Mouse (Mus musculus) limb, embryonic 15.5 days (tissue): ENCODE measurements around the gene Ehmt1. TPM values are rescaled to one million over a fixed set of nuclear protein-coding genes. Genes with fewer than 3 reads are reported as not detected.
A peak's percentile ranks its signal among the peaks of the same experiment; 100 is the strongest.

ENCODE experiments used
- ATAC-seq: fragments of 200-750 bp; cut with Nextera tagmentation; 2 replicates; pipeline ENCODE4 v1.8.0; 2017; ENCODE audit warnings: low read depth, moderate TSS enrichment; ENCODE audit not compliant: insufficient number of reproducible peaks, low FRiP score, low TSS enrichment
- H3K27ac ChIP-seq: fragments of 300-500 bp; sonication (generic); 2 replicates; pipeline ENCODE4 v1.5.1; 2015; ENCODE audit warnings: moderate library complexity, mild to moderate bottlenecking, inconsistent platforms
- H3K27me3 ChIP-seq: fragments of 300-500 bp; sonication (generic); 2 replicates; pipeline ENCODE4 v1.6.1; 2015; ENCODE audit warnings: inconsistent platforms
- H3K36me3 ChIP-seq: fragments of 300-500 bp; sonication (generic); 2 replicates; pipeline ENCODE4 v1.6.1; 2015; ENCODE audit warnings: inconsistent platforms
- H3K4me1 ChIP-seq: fragments of 300-500 bp; sonication (generic); 2 replicates; pipeline ENCODE4 v1.6.1; 2015; ENCODE audit warnings: inconsistent platforms
- H3K4me2 ChIP-seq: fragments of 300-500 bp; sonication (generic); 2 replicates; pipeline ENCODE4 v1.6.1; 2015; ENCODE audit warnings: mild to moderate bottlenecking, inconsistent platforms
- H3K4me3 ChIP-seq: fragments of 300-500 bp; sonication (generic); 2 replicates; pipeline ENCODE4 v1.5.1; 2015; ENCODE audit warnings: mild to moderate bottlenecking, inconsistent platforms
- H3K9ac ChIP-seq: fragments of 300-500 bp; sonication (generic); 2 replicates; pipeline ENCODE4 v1.6.1; 2015; ENCODE audit warnings: inconsistent platforms
- H3K9me3 ChIP-seq: fragments of 300-500 bp; sonication (generic); 2 replicates; pipeline ENCODE4 v1.6.1; 2016; ENCODE audit warnings: inconsistent platforms
- WGBS: fragments of 180-500 bp; shearing (Covaris S2); methylation state at CpG from one replicate; pipeline ENCODE4 v1.1.7; 2015; 5-methylcytosine and 5-hydroxymethylcytosine counted together
- polyA plus RNA-seq: library from polyadenylated mRNA; unstranded; fragments of >200 nt; fragmentation: Nextera tagmentation; extraction: Ambion mirVana; gene quantifications from 2 replicates; pipeline ENCODE4 v1.2.1, GENCODE M21; 2015

The Ehmt1 gene
- polyA plus RNA-seq, 1 experiment from 2014 or later = 85.1 TPM

GRCm38 (mm10) chr2:24781253-24781652 is 138.2 kb downstream of the Ehmt1 start:
- Histone ChIP-seq H3K36me3 (no peaks in the 10 kb centered on the region), H3K4me2 (no peak overlapping the region), H3K4me3 (no peak overlapping the region), H3K4me1 (no peaks in the 10 kb centered on the region), H3K9me3 (no peaks in the 10 kb centered on the region), H3K27me3 (no peaks in the 10 kb centered on the region), H3K27ac (no peak overlapping the region), H3K9ac (no peak overlapping the region)
- no peak for ATAC-seq
- WGBS = 49% methylated on average over 4 of the region's 4 CpGs

DNA sequence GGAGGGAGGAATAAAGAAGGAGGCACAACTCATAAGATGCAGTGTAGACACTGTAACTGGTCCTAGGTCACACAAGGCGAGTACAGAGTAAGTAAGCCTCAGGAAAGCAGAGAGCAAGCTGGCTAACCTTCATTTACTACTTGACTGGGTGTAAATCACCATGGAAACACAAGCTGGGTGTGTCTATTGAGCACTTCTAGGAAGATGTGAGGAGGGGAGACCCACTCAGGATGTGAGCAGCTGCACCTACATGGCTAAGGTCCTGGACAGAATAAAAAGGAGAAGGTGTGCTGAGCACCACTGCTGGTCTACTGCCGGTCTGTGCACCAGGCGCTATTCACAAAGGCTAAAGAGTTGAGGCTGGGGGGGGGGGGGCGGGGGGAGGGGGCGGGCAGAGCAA is 142.6 kb downstream of the Ehmt1 start:
- Histone ChIP-seq H3K4me1 (no peaks in the 10 kb centered on the region), H3K36me3 (no peaks in the 10 kb centered on the region), H3K9ac (no peak overlapping the region), H3K4me3 (no peak overlapping the region), H3K27ac (no peak overlapping the region), H3K27me3 (no peaks in the 10 kb centered on the region), H3K4me2 (no peak overlapping the region), H3K9me3 (no peaks in the 10 kb centered on the region)
- 25% methylated on average over 4 of the region's 5 CpGs for WGBS
- ATAC-seq = no peak

DNA sequence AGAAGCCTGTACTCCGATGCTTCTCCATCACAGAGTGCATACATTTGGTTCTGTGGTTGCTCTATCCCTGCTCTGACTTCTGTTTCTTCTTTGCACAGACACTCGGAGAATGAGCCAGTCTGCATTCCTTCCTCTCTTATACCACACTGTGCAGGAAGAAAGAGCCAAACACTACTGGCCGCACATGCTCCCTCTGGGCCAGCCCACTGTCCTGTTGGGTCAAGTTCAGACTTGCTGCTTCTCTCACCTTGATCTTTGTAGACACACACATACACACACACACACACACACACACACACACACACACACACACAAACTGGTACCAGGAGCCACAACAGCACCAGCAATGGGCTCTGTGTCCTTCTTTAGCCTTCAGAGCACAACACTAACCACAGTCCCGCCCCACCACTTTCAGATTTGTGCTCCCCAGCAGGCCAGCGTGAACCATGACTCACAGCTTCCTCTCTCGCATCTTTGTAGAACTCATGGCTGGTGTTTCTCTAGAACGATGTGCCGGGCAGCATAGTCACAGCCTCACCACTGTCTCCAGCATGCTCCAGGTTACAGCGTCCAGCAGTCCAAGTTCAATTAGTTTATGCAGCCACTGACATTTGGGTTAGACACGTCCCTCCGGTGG is 143.3 kb downstream of the Ehmt1 start:
- no peaks in the 10 kb centered on the region for H3K27me3 ChIP-seq
- no peak overlapping the region for H3K4me3 ChIP-seq
- no peak overlapping the region for H3K4me2 ChIP-seq
- no peaks in the 10 kb centered on the region for H3K4me1 ChIP-seq
- no peaks in the 10 kb centered on the region for H3K36me3 ChIP-seq
- 73% methylated on average over 11 of the region's 11 CpGs for WGBS
- no peak overlapping the region for H3K27ac ChIP-seq
- ATAC-seq = no peak
- H3K9me3 ChIP-seq = no peaks in the 10 kb centered on the region
- no peak overlapping the region for H3K9ac ChIP-seq

DNA sequence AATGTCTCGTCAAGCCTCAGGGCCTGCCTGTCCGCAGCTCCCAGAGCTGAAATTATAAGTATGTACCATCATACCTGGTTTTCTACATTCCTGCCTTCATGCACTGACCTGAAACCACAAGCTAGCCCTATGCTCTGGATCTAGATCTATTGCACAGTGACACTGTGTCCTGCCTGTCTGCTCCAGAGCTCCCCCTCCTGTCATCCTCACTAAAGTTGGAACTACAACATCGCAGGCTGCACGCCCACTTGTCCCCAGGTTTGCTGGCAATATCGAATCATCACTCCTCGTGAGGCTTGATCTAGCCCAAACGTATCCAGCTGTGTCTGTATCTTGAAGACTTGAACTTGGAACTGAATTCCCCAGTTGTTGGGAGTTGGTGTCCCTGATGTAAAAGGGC is 144.6 kb downstream of the Ehmt1 start:
- whole genome bisulfite sequencing = 57% methylated on average over 7 of the region's 7 CpGs
- no peak for ATAC-seq
- Histone ChIP-seq H3K9me3 (no peaks in the 10 kb centered on the region), H3K27ac (no peak overlapping the region), H3K27me3 (no peaks in the 10 kb centered on the region), H3K36me3 (no peaks in the 10 kb centered on the region), H3K9ac (no peak overlapping the region), H3K4me1 (no peaks in the 10 kb centered on the region), H3K4me2 (no peak overlapping the region), H3K4me3 (no peak overlapping the region)

- peaks cover 3% of the 10 kb centered on the region; the same call in 1 of the 2 replicates for H3K27me3 ChIP-seq
- no peak overlapping the region for H3K4me2 ChIP-seq
- no peak for ATAC-seq
- no peaks in the 10 kb centered on the region for H3K36me3 ChIP-seq
- no peak overlapping the region for H3K27ac ChIP-seq
- no peaks in the 10 kb centered on the region for H3K9me3 ChIP-seq
- no peak overlapping the region for H3K4me3 ChIP-seq
- H3K9ac ChIP-seq = no peak overlapping the region
- H3K4me1 ChIP-seq = no peaks in the 10 kb centered on the region
- WGBS = 58% methylated on average over 4 of the region's 4 CpGs
Observed at GRCm38 (mm10) chr2:24770861-24771260, 148.6 kb downstream of the Ehmt1 start.

GRCm38 (mm10) chr2:24763115-24763557 is 156.3 kb downstream of the Ehmt1 start, which contains the start of gene Cacna1b:
TSS of gene Cacna1b (minus strand) at chr2:24763152.
- Histone ChIP-seq H3K4me1 (peaks cover 18% of the 10 kb centered on the region), H3K4me2 (peak within 1 kb of the TSS; percentile 99), H3K27me3 (peaks cover 42% of the 10 kb centered on the region), H3K9me3 (no peaks in the 10 kb centered on the region), H3K9ac (no peak within 1 kb of the TSS), H3K4me3 (peak within 1 kb of the TSS; percentile 55), H3K36me3 (no peaks in the 10 kb centered on the region), H3K27ac (no peak within 1 kb of the TSS)
- peak; percentile 79 for ATAC-seq
- WGBS = under 1% methylated on average over 37 of the region's 42 CpGs

- H3K27ac ChIP-seq = no peak overlapping the region
- peak; percentile 5; the same call in 1 of the 2 replicates for ATAC-seq
- peaks cover 18% of the 10 kb centered on the region for H3K4me1 ChIP-seq
- H3K4me3 ChIP-seq = peak overlapping the region; percentile 55
- H3K27me3 ChIP-seq = peaks cover 42% of the 10 kb centered on the region
- WGBS = under 1% methylated on average over 52 of the region's 52 CpGs
- H3K9ac ChIP-seq = no peak overlapping the region
- H3K36me3 ChIP-seq = no peaks in the 10 kb centered on the region
- peak overlapping the region; percentile 99 for H3K4me2 ChIP-seq
- no peaks in the 10 kb centered on the region for H3K9me3 ChIP-seq
Observed at GRCm38 (mm10) chr2:24762446-24762960, 156.9 kb downstream of the Ehmt1 start.

- Histone ChIP-seq H3K36me3 (no peaks in the 10 kb centered on the region), H3K4me1 (peaks cover 18% of the 10 kb centered on the region), H3K4me2 (peak overlapping the region; percentile 99), H3K27ac (no peak overlapping the region), H3K9ac (no peak overlapping the region), H3K4me3 (peak overlapping the region; percentile 55), H3K27me3 (peaks cover 42% of the 10 kb centered on the region), H3K9me3 (no peaks in the 10 kb centered on the region)
- 1% methylated on average over 35 of the region's 35 CpGs for WGBS
- ATAC-seq = peak; percentile 70
Observed at GRCm38 (mm10) chr2:24761923-24762445, 157.4 kb downstream of the Ehmt1 start.

- H3K27me3 ChIP-seq = no peaks in the 10 kb centered on the region
- no peaks in the 10 kb centered on the region for H3K9me3 ChIP-seq
- H3K36me3 ChIP-seq = no peaks in the 10 kb centered on the region
- 96% methylated on average over 1 of the region's 1 CpGs for WGBS
- H3K4me1 ChIP-seq = no peaks in the 10 kb centered on the region
- ATAC-seq = no peak
- no peak overlapping the region for H3K4me2 ChIP-seq
- no peak overlapping the region for H3K27ac ChIP-seq
- no peak overlapping the region for H3K4me3 ChIP-seq
- H3K9ac ChIP-seq = no peak overlapping the region
Observed at GRCm38 (mm10) chr2:24755276-24755675, 164.1 kb downstream of the Ehmt1 start.

DNA sequence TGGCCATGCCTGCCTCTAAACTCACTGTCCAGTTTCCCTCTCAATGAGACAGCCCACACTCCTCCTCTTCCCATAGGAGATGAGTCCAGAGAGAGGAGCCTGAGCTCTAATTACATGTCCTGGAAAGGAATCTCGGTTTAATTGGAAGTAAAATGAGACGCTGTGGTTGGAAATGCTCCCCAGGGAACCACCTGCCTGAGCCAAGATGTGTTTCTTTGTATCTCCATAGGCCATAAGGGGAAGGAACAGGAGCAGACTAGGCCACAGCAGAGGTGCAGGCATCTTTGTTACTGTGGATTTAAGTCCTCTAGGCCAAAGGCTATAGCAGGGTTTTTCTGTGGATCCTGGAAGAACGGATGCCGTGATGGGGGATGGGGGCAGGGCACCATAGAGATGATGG is 166.8 kb downstream of the Ehmt1 start:
- no peak for ATAC-seq
- no peaks in the 10 kb centered on the region for H3K27me3 ChIP-seq

DNA sequence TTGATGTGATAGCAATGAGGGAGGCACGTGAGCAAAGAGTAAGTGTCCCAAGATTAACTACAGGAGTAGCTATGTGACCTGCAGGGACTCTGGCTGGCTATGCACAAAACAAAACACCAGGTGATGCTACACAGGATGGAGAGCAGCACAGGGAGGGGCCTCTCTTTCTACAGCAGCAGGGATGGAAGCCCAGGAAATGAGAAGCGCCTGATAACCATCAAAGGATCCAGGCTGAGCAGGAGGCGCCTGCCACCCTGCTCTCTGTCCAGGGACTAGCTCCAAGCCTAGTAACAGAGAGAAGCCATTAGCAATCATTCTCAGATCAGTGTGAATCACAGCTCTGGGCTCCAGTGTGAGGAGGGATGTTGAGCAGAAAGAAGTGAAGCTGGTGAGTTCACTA is 169.4 kb downstream of the Ehmt1 start:
- Histone ChIP-seq H3K4me3 (no peak overlapping the region), H3K9me3 (no peaks in the 10 kb centered on the region), H3K4me1 (no peaks in the 10 kb centered on the region), H3K36me3 (no peaks in the 10 kb centered on the region), H3K27me3 (no peaks in the 10 kb centered on the region), H3K27ac (no peak overlapping the region), H3K4me2 (no peak overlapping the region), H3K9ac (no peak overlapping the region)
- no peak for ATAC-seq
- 40% methylated on average over 3 of the region's 3 CpGs for WGBS

More for the DNA sequence above, 166.8 kb downstream of the Ehmt1 start:
- Histone ChIP-seq H3K4me2 (no peak overlapping the region), H3K36me3 (no peaks in the 10 kb centered on the region), H3K27ac (no peak overlapping the region), H3K4me1 (no peaks in the 10 kb centered on the region), H3K4me3 (no peak overlapping the region), H3K9ac (no peak overlapping the region), H3K9me3 (no peaks in the 10 kb centered on the region)
- whole genome bisulfite sequencing = 55% methylated on average over 4 of the region's 4 CpGs

DNA sequence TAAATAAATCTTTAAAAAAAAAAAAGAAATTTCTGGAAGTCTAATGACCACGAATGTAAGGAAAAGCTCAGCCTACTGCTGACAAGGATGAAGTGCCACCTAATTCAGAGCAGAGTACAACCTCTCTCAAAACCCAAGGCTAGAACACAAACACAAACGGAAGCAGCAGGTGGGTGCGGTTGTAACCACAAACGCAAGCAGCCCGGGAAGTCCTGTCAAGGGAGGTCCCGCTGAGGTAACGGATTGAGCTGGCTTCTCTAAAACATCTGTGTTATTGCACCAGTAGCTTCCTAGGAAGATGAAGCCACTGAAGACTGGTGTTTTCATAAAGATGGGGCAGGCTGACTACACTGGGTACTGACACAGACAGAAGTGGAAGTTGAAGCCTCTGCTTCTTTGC is 171.5 kb downstream of the Ehmt1 start:
- ATAC-seq = no peak
- Histone ChIP-seq H3K27me3 (no peaks in the 10 kb centered on the region), H3K27ac (no peak overlapping the region), H3K4me3 (no peak overlapping the region), H3K36me3 (no peaks in the 10 kb centered on the region), H3K9me3 (no peaks in the 10 kb centered on the region), H3K9ac (no peak overlapping the region), H3K4me2 (no peak overlapping the region), H3K4me1 (no peaks in the 10 kb centered on the region)
- WGBS = 59% methylated on average over 7 of the region's 7 CpGs
